Mouse (Mus musculus): Measurements from ENCODE around the gene Glod4. TPM values are rescaled to one million over a fixed set of nuclear protein-coding genes. Genes with fewer than 3 reads are reported as not detected.

Gene Glod4
- polyA plus RNA-seq, 1 experiment from 2014 or later = 141 TPM

DNA sequence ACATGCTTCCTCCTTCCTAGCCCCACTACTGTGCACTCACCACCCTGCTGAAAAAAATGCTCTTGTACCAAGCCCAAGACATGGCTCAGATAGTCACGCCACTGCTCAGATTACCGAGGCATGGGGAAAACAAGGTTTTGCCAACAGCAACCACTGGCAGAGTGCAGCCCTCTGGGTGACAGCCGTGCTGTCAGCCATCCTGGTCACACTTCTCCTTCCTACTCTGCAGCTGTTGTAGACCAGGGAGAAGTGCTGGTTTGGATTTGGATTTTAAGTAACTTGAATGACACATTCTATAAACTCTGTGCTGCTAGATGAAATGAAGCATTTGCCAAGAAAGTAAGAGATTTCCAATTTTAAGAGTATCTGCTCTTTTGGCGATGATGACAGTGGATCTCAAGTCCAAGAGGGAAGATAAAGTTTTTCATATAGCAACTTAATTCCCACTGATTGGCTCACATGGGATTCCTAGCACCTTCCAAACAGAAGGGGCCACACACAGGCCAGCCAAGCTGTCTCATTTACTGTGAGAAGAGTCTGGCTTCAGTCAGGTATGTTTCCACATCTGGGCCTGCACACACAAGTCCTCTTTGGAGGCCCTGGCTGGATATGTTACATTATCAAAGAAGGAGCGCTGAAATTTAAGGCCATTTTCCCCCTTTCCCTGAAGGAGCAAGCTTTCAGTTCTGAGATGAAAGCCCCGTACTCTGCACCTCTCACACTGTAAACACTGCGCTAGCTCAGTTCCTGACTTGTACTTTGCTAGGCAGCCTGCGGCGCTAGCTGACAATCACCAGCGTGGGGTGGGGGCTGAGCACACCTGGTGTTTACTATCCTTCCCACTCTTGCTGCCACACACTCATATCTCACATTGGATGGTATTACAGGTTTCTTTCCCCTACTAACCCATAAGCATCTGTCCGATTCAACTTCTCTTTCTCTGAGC is 136.7 kb downstream of the Glod4 start:
- H3K9me3 ChIP-seq (ENCODE audit: control insufficient read depth, low read length) = no peaks in the 10 kb centered on the region
- no peak overlapping the region for H3K9ac ChIP-seq (replicated peaks; ENCODE audit: low read length)
- no peaks in the 10 kb centered on the region for H3K4me1 ChIP-seq (ENCODE audit: control insufficient read depth, insufficient read depth, low read length)
- ATAC-seq (ENCODE audit: low FRiP score, low TSS enrichment) = no peak
- H3K4me2 ChIP-seq (ENCODE audit: low read length) = no peak overlapping the region
- no peaks in the 10 kb centered on the region for H3K27me3 ChIP-seq (ENCODE audit: control insufficient read depth, insufficient read depth, low read length)
- 91% methylated on average over 11 of the region's 11 CpGs for WGBS
- DNase-seq = no peak
- H3K27ac ChIP-seq (replicated peaks; ENCODE audit: low read depth, low read length) = no peak overlapping the region
- H3K4me3 ChIP-seq (replicated peaks; ENCODE audit: low read depth, low read length) = no peak overlapping the region
- H3K36me3 ChIP-seq (ENCODE audit: control insufficient read depth, insufficient read depth, low read length) = peaks cover 39% of the 10 kb centered on the region

DNA sequence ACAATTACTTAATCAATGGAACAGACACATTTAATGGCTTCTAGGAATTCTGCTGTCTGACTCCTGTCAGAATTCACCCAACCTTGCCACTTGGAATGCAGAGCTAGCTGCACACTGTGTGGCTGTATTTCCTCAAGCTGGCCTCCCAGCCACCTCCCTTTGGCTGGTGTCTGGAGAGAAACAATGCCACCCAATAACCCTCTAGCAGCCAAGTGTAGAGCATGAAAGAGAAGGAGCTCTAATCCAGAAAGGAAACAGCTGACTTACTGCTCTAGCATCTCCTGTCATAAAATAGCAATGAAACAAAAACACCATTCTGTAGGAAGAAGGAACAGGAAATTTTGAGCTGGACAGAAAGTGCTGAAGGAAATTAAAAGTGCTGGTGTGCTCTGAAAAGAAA is 142.4 kb downstream of the Glod4 start:
- Histone ChIP-seq H3K27me3 (ENCODE audit: control insufficient read depth, insufficient read depth, low read length) (no peaks in the 10 kb centered on the region), H3K4me3 (replicated peaks; ENCODE audit: low read depth, low read length) (no peak overlapping the region), H3K36me3 (ENCODE audit: control insufficient read depth, insufficient read depth, low read length) (peaks cover 51% of the 10 kb centered on the region), H3K27ac (replicated peaks; ENCODE audit: low read depth, low read length) (no peak overlapping the region), H3K9me3 (ENCODE audit: control insufficient read depth, low read length) (no peaks in the 10 kb centered on the region), H3K4me1 (ENCODE audit: control insufficient read depth, insufficient read depth, low read length) (no peaks in the 10 kb centered on the region), H3K4me2 (ENCODE audit: low read length) (no peak overlapping the region), H3K9ac (replicated peaks; ENCODE audit: low read length) (no peak overlapping the region)
- ATAC-seq (ENCODE audit: low FRiP score, low TSS enrichment) = no peak
- no peak for DNase-seq

DNA sequence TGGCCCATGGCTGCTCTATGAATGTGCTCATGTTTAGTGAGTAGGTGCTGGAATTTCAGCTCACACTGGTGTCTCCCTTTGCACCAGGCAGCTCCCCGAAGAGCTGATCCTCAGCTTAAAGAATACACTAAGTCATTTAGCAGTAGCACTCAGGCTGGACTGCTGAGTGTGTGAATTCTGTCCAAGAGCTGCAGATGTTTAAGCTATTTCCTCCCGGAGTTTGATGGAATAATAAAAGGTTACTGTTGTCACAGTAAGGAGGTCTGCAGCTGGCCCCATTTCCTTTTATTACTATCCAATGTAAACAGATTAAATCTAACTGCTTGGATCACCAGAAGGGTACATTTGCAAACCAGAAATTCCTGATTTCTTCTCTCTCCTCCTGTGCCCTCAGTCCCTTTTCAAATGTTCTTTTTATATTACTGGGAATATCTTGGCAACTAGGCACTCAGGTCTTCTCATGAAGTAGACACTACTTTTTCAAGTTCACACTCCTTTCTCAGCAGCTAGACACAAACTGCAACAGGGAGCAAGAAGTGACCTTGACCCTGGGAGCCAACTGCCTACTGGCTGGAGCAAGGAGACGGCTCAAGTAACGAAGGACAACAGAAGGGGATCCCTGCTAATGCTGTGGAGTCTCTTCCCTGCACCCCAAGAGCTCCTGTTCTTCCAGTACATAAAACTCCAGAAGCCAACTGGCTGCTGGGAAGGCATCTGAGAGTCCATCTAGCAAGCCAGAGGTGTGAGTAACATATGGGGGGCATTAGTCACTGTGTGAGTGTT is 144.1 kb downstream of the Glod4 start:
- no peaks in the 10 kb centered on the region for H3K27me3 ChIP-seq (ENCODE audit: control insufficient read depth, insufficient read depth, low read length)
- DNase-seq (no peak), ATAC-seq (ENCODE audit: low FRiP score, low TSS enrichment) (no peak)
- WGBS = 87% methylated on average over 4 of the region's 4 CpGs
- no peak overlapping the region for H3K27ac ChIP-seq (replicated peaks; ENCODE audit: low read depth, low read length)
- H3K9ac ChIP-seq (replicated peaks; ENCODE audit: low read length) = no peak overlapping the region
- H3K4me2 ChIP-seq (ENCODE audit: low read length) = no peak overlapping the region
- H3K4me3 ChIP-seq (replicated peaks; ENCODE audit: low read depth, low read length) = no peak overlapping the region
- no peaks in the 10 kb centered on the region for H3K4me1 ChIP-seq (ENCODE audit: control insufficient read depth, insufficient read depth, low read length)
- H3K9me3 ChIP-seq (ENCODE audit: control insufficient read depth, low read length) = no peaks in the 10 kb centered on the region
- peaks cover 44% of the 10 kb centered on the region for H3K36me3 ChIP-seq (ENCODE audit: control insufficient read depth, insufficient read depth, low read length)

- H3K4me2 ChIP-seq (ENCODE audit: low read length) = no peak overlapping the region
- H3K4me1 ChIP-seq (ENCODE audit: control insufficient read depth, insufficient read depth, low read length) = no peaks in the 10 kb centered on the region
- no peak overlapping the region for H3K4me3 ChIP-seq (replicated peaks; ENCODE audit: low read depth, low read length)
- ATAC-seq (ENCODE audit: low FRiP score, low TSS enrichment) (no peak), DNase-seq (no peak)
- peaks cover 35% of the 10 kb centered on the region for H3K36me3 ChIP-seq (ENCODE audit: control insufficient read depth, insufficient read depth, low read length)
- H3K9me3 ChIP-seq (ENCODE audit: control insufficient read depth, low read length) = no peaks in the 10 kb centered on the region
- H3K27ac ChIP-seq (replicated peaks; ENCODE audit: low read depth, low read length) = no peak overlapping the region
- H3K9ac ChIP-seq (replicated peaks; ENCODE audit: low read length) = no peak overlapping the region
- no peaks in the 10 kb centered on the region for H3K27me3 ChIP-seq (ENCODE audit: control insufficient read depth, insufficient read depth, low read length)
- WGBS = 88% methylated on average over 8 of the region's 8 CpGs
Measured at GRCm38 (mm10) chr11:76093610-76094009, 149.9 kb downstream of the Glod4 start.

DNA sequence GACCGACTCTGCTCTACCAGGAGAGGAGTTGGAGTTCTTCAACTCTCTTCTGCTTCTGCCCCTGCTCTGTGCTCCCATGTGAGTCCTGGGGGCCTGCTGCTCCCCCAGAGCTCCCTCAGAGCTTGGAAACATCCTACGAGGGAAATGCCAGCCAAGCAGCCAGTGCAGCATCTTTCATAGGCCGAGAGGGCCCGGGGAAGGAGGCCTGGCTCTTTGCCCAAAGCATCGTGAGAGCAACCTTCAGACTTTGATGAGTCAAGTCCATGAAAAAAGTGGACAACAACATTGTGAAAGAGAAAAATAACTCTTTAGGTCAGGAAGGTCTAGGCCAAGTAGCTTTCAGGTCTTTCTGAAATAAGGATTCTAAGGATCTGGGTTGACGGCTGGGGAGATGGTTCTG is 153.7 kb downstream of the Glod4 start:
- no peak for DNase-seq
- Histone ChIP-seq H3K4me1 (ENCODE audit: control insufficient read depth, insufficient read depth, low read length) (no peaks in the 10 kb centered on the region), H3K4me3 (replicated peaks; ENCODE audit: low read depth, low read length) (no peak overlapping the region), H3K27ac (replicated peaks; ENCODE audit: low read depth, low read length) (no peak overlapping the region), H3K9ac (replicated peaks; ENCODE audit: low read length) (no peak overlapping the region), H3K36me3 (ENCODE audit: control insufficient read depth, insufficient read depth, low read length) (peaks cover 38% of the 10 kb centered on the region), H3K9me3 (ENCODE audit: control insufficient read depth, low read length) (no peaks in the 10 kb centered on the region), H3K27me3 (ENCODE audit: control insufficient read depth, insufficient read depth, low read length) (no peaks in the 10 kb centered on the region), H3K4me2 (ENCODE audit: low read length) (no peak overlapping the region)
- ATAC-seq (ENCODE audit: low FRiP score, low TSS enrichment) = no peak
- 89% methylated on average over 6 of the region's 6 CpGs for WGBS

DNA sequence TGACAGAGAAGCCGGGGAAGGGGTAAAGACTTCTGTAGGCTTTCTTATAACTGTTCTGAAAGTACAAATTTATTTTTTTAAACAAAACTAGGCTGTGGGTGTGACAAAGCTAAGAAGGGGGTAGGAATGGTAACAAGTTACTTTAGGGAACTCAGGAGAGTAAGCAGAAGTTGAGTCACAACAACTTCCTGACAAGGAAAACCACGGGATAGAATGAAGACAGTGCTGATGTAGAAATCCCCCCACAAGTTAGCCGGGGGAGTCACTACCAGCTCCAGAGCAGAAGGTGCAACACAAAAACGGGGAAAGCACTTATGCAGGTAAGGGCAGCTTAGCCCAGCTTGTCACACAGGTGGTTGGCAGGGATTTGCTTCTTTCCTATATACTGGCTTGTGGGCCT is 155.0 kb downstream of the Glod4 start:
- 87% methylated on average over 4 of the region's 4 CpGs for WGBS
- no peak overlapping the region for H3K9ac ChIP-seq (replicated peaks; ENCODE audit: low read length)
- H3K27ac ChIP-seq (replicated peaks; ENCODE audit: low read depth, low read length) = no peak overlapping the region
- DNase-seq (no peak), ATAC-seq (ENCODE audit: low FRiP score, low TSS enrichment) (no peak)
- no peaks in the 10 kb centered on the region for H3K27me3 ChIP-seq (ENCODE audit: control insufficient read depth, insufficient read depth, low read length)
- H3K9me3 ChIP-seq (ENCODE audit: control insufficient read depth, low read length) = no peaks in the 10 kb centered on the region
- peaks cover 38% of the 10 kb centered on the region for H3K36me3 ChIP-seq (ENCODE audit: control insufficient read depth, insufficient read depth, low read length)
- H3K4me2 ChIP-seq (ENCODE audit: low read length) = no peak overlapping the region
- H3K4me3 ChIP-seq (replicated peaks; ENCODE audit: low read depth, low read length) = no peak overlapping the region
- no peaks in the 10 kb centered on the region for H3K4me1 ChIP-seq (ENCODE audit: control insufficient read depth, insufficient read depth, low read length)

- no peaks in the 10 kb centered on the region for H3K4me1 ChIP-seq (ENCODE audit: control insufficient read depth, insufficient read depth, low read length)
- no peaks in the 10 kb centered on the region for H3K9me3 ChIP-seq (ENCODE audit: control insufficient read depth, low read length)
- H3K4me3 ChIP-seq (replicated peaks; ENCODE audit: low read depth, low read length) = no peak overlapping the region
- no peaks in the 10 kb centered on the region for H3K27me3 ChIP-seq (ENCODE audit: control insufficient read depth, insufficient read depth, low read length)
- peaks cover 36% of the 10 kb centered on the region for H3K36me3 ChIP-seq (ENCODE audit: control insufficient read depth, insufficient read depth, low read length)
- no peak for ATAC-seq (ENCODE audit: low FRiP score, low TSS enrichment)
- no peak overlapping the region for H3K27ac ChIP-seq (replicated peaks; ENCODE audit: low read depth, low read length)
- H3K4me2 ChIP-seq (ENCODE audit: low read length) = no peak overlapping the region
- peak; percentile 57 for DNase-seq
- H3K9ac ChIP-seq (replicated peaks; ENCODE audit: low read length) = no peak overlapping the region
- 67% methylated on average over 5 of the region's 5 CpGs for WGBS
Measured at GRCm38 (mm10) chr11:76085898-76086591, 157.5 kb downstream of the Glod4 start.

DNA sequence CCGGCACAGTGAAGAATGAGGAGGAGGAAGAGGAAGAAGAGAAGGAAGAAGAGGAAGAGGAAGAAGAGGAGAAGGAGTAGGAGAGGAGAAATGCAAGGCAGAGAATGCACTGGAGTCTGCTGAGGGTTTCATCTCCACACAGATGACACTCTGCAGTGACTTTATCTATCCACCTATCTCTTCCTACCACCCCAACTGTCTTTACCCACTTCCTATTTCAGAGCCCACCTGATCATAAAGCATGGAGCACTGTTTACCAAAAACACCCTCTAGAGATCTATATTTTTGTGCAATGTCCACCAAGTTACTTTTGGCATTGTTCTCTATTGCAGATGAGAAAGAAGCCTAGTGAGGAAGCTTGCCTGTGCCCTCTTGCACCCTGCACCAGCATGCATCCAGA is 158.6 kb downstream of the Glod4 start:
- no peaks in the 10 kb centered on the region for H3K4me1 ChIP-seq (ENCODE audit: control insufficient read depth, insufficient read depth, low read length)
- no peaks in the 10 kb centered on the region for H3K27me3 ChIP-seq (ENCODE audit: control insufficient read depth, insufficient read depth, low read length)
- H3K36me3 ChIP-seq (ENCODE audit: control insufficient read depth, insufficient read depth, low read length) = peaks cover 41% of the 10 kb centered on the region
- H3K4me3 ChIP-seq (replicated peaks; ENCODE audit: low read depth, low read length) = no peak overlapping the region
- no peak for DNase-seq
- H3K4me2 ChIP-seq (ENCODE audit: low read length) = no peak overlapping the region
- H3K9ac ChIP-seq (replicated peaks; ENCODE audit: low read length) = no peak overlapping the region
- no peak for ATAC-seq (ENCODE audit: low FRiP score, low TSS enrichment)
- H3K9me3 ChIP-seq (ENCODE audit: control insufficient read depth, low read length) = no peaks in the 10 kb centered on the region
- no peak overlapping the region for H3K27ac ChIP-seq (replicated peaks; ENCODE audit: low read depth, low read length)
- WGBS = 100% methylated on average over 1 of the region's 1 CpGs

Measured in midbrain, embryonic 14.5 days (tissue).